Mouse (Mus musculus) ZHBTc4 (cell line): ENCODE data around the gene Alg14.

Experiments used
- DNase-seq: peaks from one replicate; pipeline ENCODE4 v3.0.0-alpha.2; 2011; ENCODE audit warnings: low read depth, low spot score

The Alg14 gene

DNA sequence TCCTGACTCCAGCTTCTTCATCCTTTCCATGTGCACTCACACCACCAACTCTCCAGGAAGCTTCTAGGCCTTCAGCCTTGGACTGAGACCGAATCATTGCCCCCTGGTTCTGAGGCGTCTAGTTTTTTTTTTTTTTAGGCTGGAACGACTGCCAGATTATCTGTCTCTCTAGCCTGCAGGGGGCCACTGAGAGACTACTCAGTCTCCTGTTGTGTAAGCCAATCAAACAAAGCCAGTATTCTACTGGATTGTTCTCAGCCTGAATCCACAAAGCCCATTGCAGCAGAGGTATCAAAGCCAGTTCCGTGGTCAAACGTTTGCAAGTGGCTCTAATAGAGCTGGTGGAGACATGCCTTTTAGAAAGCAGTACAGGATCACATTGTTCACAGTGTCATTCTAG lies 111.9 kb downstream of the Alg14 start:
- DNase-seq = peak; percentile 54

DNA sequence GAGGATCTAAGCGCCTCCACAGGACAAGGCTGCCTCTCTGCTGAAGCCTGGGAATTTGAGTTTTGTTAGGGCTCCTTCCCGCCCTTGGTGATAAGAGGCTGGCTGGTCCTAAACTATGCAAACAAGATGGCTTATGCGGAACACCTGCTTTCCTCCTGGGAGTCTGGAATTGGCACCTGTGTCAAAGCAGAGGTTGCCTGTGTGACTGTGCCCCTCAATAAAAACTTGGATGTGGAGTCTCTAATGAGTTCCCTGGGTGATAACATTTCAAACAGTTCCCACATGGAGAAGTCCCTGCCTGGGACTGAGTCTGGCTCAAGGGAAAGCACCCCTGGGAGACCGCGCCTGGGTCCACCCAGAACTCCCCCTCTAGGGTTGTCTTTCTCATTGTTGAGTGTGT lies 113.5 kb downstream of the Alg14 start:
- no peak for DNase-seq

DNA sequence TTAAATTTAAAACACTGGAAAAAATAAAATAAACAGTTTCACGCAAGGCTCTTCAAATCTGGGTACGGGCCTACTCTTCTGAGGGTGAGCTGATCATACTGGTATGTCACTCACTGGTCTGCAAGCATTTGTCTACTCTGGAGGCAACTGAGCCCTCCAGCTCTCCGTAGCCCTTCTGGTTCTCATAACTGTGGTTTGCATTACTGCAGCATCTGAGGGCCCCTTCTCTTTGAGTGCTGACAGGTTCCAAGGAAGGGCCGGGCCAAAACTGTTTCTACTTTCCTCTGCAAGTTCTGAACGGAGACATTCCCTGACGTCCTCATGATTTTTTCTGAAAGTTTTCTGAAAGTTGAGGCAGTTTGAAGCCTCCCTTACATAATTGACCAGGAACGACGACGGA lies 115.8 kb downstream of the Alg14 start:
- no peak for DNase-seq

DNA sequence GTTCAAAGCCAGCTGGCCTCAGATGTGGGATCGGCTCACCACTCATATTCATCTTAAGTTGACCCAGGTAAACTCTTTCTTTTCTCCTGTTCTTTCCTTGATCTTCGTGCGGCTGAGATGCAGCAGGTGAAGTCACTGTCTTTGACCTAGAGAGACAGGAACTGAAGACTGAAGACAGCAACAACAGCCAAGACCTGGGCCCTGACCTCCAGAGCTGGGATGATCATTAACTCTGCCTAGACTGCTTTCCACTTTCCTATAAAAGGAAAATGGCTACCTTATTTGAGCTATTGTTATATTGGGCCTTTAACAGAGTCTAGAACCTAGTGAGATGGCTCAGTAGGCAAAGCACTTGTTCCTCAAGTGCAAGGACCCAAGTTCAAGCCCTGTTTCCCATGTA lies 116.8 kb downstream of the Alg14 start:
- no peak for DNase-seq

DNA sequence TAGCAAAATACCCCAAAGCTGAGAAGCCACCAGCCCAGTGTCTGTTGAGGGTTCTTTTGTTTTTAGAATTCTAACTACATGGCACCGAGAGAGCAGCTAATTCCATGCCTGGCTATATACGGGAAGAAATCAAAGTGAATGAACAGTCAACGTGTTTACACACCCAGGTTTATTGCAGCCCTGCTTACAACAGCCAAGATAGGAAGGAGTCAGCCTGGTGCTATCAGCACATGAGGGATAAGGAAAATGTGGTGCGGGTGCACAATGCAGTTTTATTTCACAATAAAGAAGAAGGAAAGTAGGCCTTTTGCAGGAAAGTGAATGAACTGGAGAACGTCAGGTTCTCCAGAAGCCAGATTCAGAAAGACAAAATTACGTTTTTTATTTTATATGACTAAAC lies 119.9 kb downstream of the Alg14 start:
- no peak for DNase-seq
